Mouse (Mus musculus) heart, adult 8-10 months (tissue): ENCODE results near the gene Jagn1. TPM values are rescaled to one million over a fixed set of nuclear protein-coding genes. Genes with fewer than 3 reads are reported as not detected.

ENCODE experiments used
- DNase-seq: peaks from one replicate; pipeline ENCODE4 v3.0.0; 2022; ENCODE audit warnings: low spot score
- total RNA-seq, 4 experiments: library from RNA; stranded (reverse); gene quantifications; 2 replicates each; pipeline ENCODE4 v1.2.4; 2022

Gene Jagn1
- total RNA-seq, 4 experiments from 2014 or later: 21.0 to 21.4 (median 21.1) TPM

GRCm38 (mm10) chr6:113434691-113435090, 7.7 kb upstream of the Jagn1 start:
- no peak for DNase-seq

- no peak for DNase-seq
These were observed 6.6 kb upstream of the Jagn1 start, which contains the start of gene Cidec for GRCm38 (mm10) chr6:113435664-113436205. Cidec (minus strand) TSS chr6:113435760.

GRCm38 (mm10) chr6:113437135-113437534, 5.2 kb upstream of the Jagn1 start:
- DNase-seq: no peak

GRCm38 (mm10) chr6:113438721-113439430, 3.5 kb upstream of the Jagn1 start:
- no peak for DNase-seq

- no peak for DNase-seq
These were observed 1.7 kb upstream of the Jagn1 start for GRCm38 (mm10) chr6:113440686-113441085.

GRCm38 (mm10) chr6:113441147-113441680, 1.2 kb upstream of the Jagn1 start:
- peak; percentile 61 for DNase-seq

GRCm38 (mm10) chr6:113442087-113442441, 305 bp upstream of the Jagn1 start:
- no peak for DNase-seq

- no peak for DNase-seq
These were observed 722 bp downstream of the Jagn1 start for GRCm38 (mm10) chr6:113443091-113443490.

- DNase-seq: no peak
These were observed 2.0 kb downstream of the Jagn1 start for GRCm38 (mm10) chr6:113444207-113444965.

GRCm38 (mm10) chr6:113447639-113448038, 5.3 kb downstream of the Jagn1 start:
- DNase-seq: no peak

GRCm38 (mm10) chr6:113451839-113452238, 9.5 kb downstream of the Jagn1 start:
- no peak for DNase-seq

- DNase-seq: no peak
These were observed 12.6 kb downstream of the Jagn1 start for GRCm38 (mm10) chr6:113455007-113455406.

GRCm38 (mm10) chr6:113457952-113458534, 15.7 kb downstream of the Jagn1 start, which contains the start of gene Il17re:
Il17re (plus strand) TSS chr6:113458484.
- no peak for DNase-seq

GRCm38 (mm10) chr6:113458635-113459034, 16.3 kb downstream of the Jagn1 start:
- no peak for DNase-seq

GRCm38 (mm10) chr6:113464040-113464439, 21.7 kb downstream of the Jagn1 start:
- DNase-seq: no peak

- DNase-seq: no peak
These were observed 23.2 kb downstream of the Jagn1 start for GRCm38 (mm10) chr6:113465602-113466001.

GRCm38 (mm10) chr6:113468512-113468911, 26.1 kb downstream of the Jagn1 start:
- no peak for DNase-seq

GRCm38 (mm10) chr6:113469021-113469420, 26.7 kb downstream of the Jagn1 start:
- DNase-seq: peak; percentile 61

- peak; percentile 70 for DNase-seq
These were observed 27.1 kb downstream of the Jagn1 start for GRCm38 (mm10) chr6:113469432-113469831.

- DNase-seq: peak; percentile 69
These were observed 29.0 kb downstream of the Jagn1 start, which contains the start of gene Il17rc for GRCm38 (mm10) chr6:113471297-113471936. Il17rc (plus strand) TSS chr6:113471427.

GRCm38 (mm10) chr6:113472061-113472460, 29.7 kb downstream of the Jagn1 start:
- DNase-seq: no peak
